Mouse (Mus musculus) forebrain, embryonic 11.5 days (tissue): Measurements from ENCODE around the gene Agrn. TPM values are rescaled to one million over a fixed set of nuclear protein-coding genes. Genes with fewer than 3 reads are reported as not detected.

ENCODE experiments used
- ATAC-seq: fragments of 200-750 bp; cut with Nextera tagmentation; replicated peaks from 2 replicates; pipeline ENCODE4 v1.8.0; 2017; ENCODE audit warnings: moderate TSS enrichment; ENCODE audit not compliant: low FRiP score
- DNase-seq: peaks from one replicate; pipeline ENCODE4 v3.0.0-alpha.2; 2017; ENCODE audit warnings: low spot score
- H3K27ac ChIP-seq: fragments of 300-500 bp; sonication (generic); 2 replicates; pipeline ENCODE4 v1.5.1; 2014; ENCODE audit warnings: low read depth, low read length
- H3K27me3 ChIP-seq: fragments of 300-500 bp; sonication (generic); 2 replicates; pipeline ENCODE4 v1.6.1; 2014; ENCODE audit warnings: mild to moderate bottlenecking, low read length, mixed read lengths; ENCODE audit not compliant: control insufficient read depth, insufficient read depth
- H3K36me3 ChIP-seq: fragments of 300-500 bp; sonication (generic); 2 replicates; pipeline ENCODE4 v1.6.1; 2014; ENCODE audit warnings: mild to moderate bottlenecking, low read length, moderate library complexity, mixed read lengths; ENCODE audit not compliant: control insufficient read depth, insufficient read depth
- H3K4me1 ChIP-seq: fragments of 300-500 bp; sonication (generic); replicated peaks from 2 replicates; pipeline ENCODE4 v1.6.1; 2014; ENCODE audit warnings: low read length, mixed read lengths; ENCODE audit not compliant: control insufficient read depth, insufficient read depth
- H3K4me2 ChIP-seq: fragments of 300-500 bp; sonication (generic); 2 replicates; pipeline ENCODE4 v1.6.1; 2014; ENCODE audit warnings: low read depth, mild to moderate bottlenecking, low read length, moderate library complexity, mixed read lengths; ENCODE audit not compliant: severe bottlenecking
- H3K4me3 ChIP-seq: fragments of 300-500 bp; sonication (generic); 2 replicates; pipeline ENCODE4 v1.5.1; 2014; ENCODE audit warnings: low read depth, low read length
- H3K9ac ChIP-seq: fragments of 300-500 bp; sonication (generic); 2 replicates; pipeline ENCODE4 v1.6.1; 2014; ENCODE audit warnings: low read length
- H3K9me3 ChIP-seq: fragments of 300-500 bp; sonication (generic); 2 replicates; pipeline ENCODE4 v1.6.1; 2016; ENCODE audit warnings: low read length, mixed read lengths; ENCODE audit not compliant: control insufficient read depth
- WGBS: fragments of 180-500 bp; shearing (Covaris S2); extraction: QIAGEN DNeasy Blood & Tissue Kit; methylation state at CpG from one replicate; pipeline ENCODE4 v1.1.7; 2014; 5-methylcytosine and 5-hydroxymethylcytosine counted together
- polyA plus RNA-seq: library from polyadenylated mRNA; unstranded; fragments of >200 nt; fragmentation: Nextera tagmentation; extraction: Ambion mirVana; gene quantifications from 2 replicates; pipeline ENCODE4 v1.2.1, GENCODE M21; 2014

The Agrn gene
- polyA plus RNA-seq, 1 experiment from 2014 or later = 108 TPM

GRCm38 (mm10) chr4:156227752-156228392 lies 30.6 kb upstream of the Agrn start:
- ATAC-seq (peak; percentile 24), DNase-seq (no peak)
- Histone ChIP-seq H3K36me3 (peaks cover 12% of the 10 kb centered on the region; the same call in 1 of the 2 replicates), H3K27me3 (no peaks in the 10 kb centered on the region), H3K4me3 (no peak overlapping the region), H3K4me2 (no peak overlapping the region), H3K9me3 (no peaks in the 10 kb centered on the region), H3K27ac (no peak overlapping the region), H3K9ac (no peak overlapping the region), H3K4me1 (peaks cover 3% of the 10 kb centered on the region; the same call in 1 of the 2 replicates)
- 32% methylated on average over 18 of the region's 18 CpGs for WGBS

GRCm38 (mm10) chr4:156224276-156224675 lies 27.0 kb upstream of the Agrn start:
- no peaks in the 10 kb centered on the region for H3K36me3 ChIP-seq
- WGBS = 89% methylated on average over 2 of the region's 2 CpGs
- ATAC-seq (no peak), DNase-seq (no peak)
- no peak overlapping the region for H3K4me3 ChIP-seq
- H3K9ac ChIP-seq = no peak overlapping the region
- H3K27ac ChIP-seq = no peak overlapping the region
- no peak overlapping the region for H3K4me2 ChIP-seq
- peaks cover 3% of the 10 kb centered on the region; the same call in 1 of the 2 replicates for H3K4me1 ChIP-seq
- no peaks in the 10 kb centered on the region for H3K27me3 ChIP-seq
- no peaks in the 10 kb centered on the region for H3K9me3 ChIP-seq

GRCm38 (mm10) chr4:156219936-156220335 lies 22.6 kb upstream of the Agrn start:
- Histone ChIP-seq H3K9me3 (no peaks in the 10 kb centered on the region), H3K4me3 (no peak overlapping the region), H3K4me2 (no peak overlapping the region), H3K9ac (no peak overlapping the region), H3K36me3 (no peaks in the 10 kb centered on the region), H3K4me1 (no peaks in the 10 kb centered on the region), H3K27ac (no peak overlapping the region), H3K27me3 (no peaks in the 10 kb centered on the region)
- 89% methylated on average over 11 of the region's 11 CpGs for WGBS
- ATAC-seq (no peak), DNase-seq (no peak)

GRCm38 (mm10) chr4:156217838-156218237 lies 20.6 kb upstream of the Agrn start:
- Histone ChIP-seq H3K9ac (no peak overlapping the region), H3K27me3 (no peaks in the 10 kb centered on the region), H3K27ac (no peak overlapping the region), H3K4me1 (no peaks in the 10 kb centered on the region), H3K4me3 (no peak overlapping the region), H3K36me3 (no peaks in the 10 kb centered on the region), H3K4me2 (no peak overlapping the region), H3K9me3 (no peaks in the 10 kb centered on the region)
- no peak for DNase-seq
- no peak for ATAC-seq
- WGBS = 84% methylated on average over 16 of the region's 16 CpGs

DNA sequence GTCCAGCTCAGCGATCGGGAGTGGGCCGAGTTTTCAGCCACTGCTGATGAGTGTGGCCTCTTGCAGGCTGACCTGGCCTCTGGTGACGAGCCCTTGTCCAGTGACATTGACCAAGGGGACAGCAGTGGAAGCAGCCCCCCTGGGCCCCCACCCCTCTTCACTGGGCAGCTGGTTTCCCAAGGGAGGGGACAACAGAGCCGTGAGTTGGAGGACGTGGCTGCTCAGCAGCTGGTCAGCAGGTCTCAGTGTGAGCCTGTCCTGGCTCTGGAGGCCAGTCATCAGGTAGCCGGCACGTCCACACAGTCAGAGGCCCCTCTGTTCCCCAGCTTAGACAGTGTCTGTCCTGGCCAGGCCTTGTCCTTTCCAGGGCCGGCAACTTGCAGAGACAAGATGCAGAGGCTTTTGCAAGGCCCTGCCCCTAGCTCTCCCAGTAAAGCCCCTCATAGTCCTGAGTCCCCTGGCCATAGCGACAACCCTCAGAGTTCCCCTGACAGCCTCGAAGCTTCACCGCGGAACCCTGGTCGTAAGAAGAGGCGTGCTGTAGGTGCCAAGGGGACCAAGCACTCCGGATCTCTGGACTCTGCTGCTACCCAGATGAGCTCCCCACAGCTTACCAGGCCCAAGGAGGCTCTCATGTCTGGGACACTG lies 19.9 kb upstream of the Agrn start:
- DNase-seq (no peak), ATAC-seq (no peak; the same call in 1 of the 2 replicates)
- Histone ChIP-seq H3K9ac (no peak overlapping the region), H3K9me3 (no peaks in the 10 kb centered on the region), H3K4me2 (no peak overlapping the region), H3K4me1 (no peaks in the 10 kb centered on the region), H3K27ac (no peak overlapping the region), H3K27me3 (no peaks in the 10 kb centered on the region), H3K4me3 (no peak overlapping the region), H3K36me3 (no peaks in the 10 kb centered on the region)
- 85% methylated on average over 16 of the region's 16 CpGs for WGBS

DNA sequence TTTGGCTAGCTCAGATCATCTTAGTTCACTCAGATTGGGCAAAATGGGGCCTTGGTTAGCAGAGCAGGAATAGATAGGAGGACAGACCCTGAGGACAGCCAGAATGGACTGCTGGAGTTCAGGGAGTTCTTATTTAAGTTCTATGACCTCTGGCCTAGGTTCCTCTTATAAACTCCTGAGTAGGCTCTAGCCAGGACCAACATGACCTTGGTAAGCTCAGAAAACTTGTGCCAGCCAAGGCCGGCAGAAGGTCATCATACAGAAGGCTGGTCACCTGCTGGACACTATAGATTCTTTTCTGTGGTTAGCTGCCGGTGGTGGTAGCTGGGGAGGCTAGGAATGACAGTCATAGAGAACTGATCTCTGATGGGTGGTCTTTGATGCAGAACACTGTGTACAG lies 18.9 kb upstream of the Agrn start:
- Histone ChIP-seq H3K36me3 (no peaks in the 10 kb centered on the region), H3K9ac (no peak overlapping the region), H3K4me1 (no peaks in the 10 kb centered on the region), H3K27ac (no peak overlapping the region), H3K27me3 (no peaks in the 10 kb centered on the region), H3K9me3 (no peaks in the 10 kb centered on the region), H3K4me3 (no peak overlapping the region), H3K4me2 (no peak overlapping the region)
- no peak for ATAC-seq
- DNase-seq = no peak
- WGBS = 84% methylated on average over 2 of the region's 2 CpGs

DNA sequence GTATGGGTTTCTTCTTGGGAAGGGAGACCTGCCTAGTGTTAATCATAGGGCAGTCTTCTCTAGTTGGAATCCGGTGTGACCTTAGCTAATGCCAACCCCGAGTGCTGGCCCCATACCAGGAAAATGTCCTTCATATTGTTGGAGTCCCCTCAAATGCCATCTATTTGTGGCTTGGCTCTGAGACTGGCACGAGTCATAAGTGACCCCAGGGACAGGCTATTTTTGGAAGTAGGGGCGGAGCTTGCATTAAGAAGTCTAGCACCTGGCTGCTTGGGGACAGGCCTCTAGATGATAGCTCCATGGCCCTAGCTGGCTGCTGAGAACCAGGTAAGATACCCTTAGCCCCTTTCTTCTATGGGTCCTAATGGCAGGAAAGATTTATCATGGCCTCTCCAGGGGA lies 18.4 kb upstream of the Agrn start, which contains the start of gene Perm1:
Perm1 (plus strand) TSS at position 220 of the 400 bp plus-strand sequence.
- no peaks in the 10 kb centered on the region for H3K9me3 ChIP-seq

GRCm38 (mm10) chr4:156213134-156213533 lies 15.8 kb upstream of the Agrn start:
- H3K36me3 ChIP-seq = no peaks in the 10 kb centered on the region
- no peaks in the 10 kb centered on the region for H3K4me1 ChIP-seq
- no peaks in the 10 kb centered on the region for H3K9me3 ChIP-seq
- H3K9ac ChIP-seq = no peak overlapping the region
- 94% methylated on average over 13 of the region's 13 CpGs for WGBS
- ATAC-seq = no peak
- no peak overlapping the region for H3K27ac ChIP-seq
- no peak overlapping the region for H3K4me3 ChIP-seq
- H3K27me3 ChIP-seq = no peaks in the 10 kb centered on the region
- no peak overlapping the region for H3K4me2 ChIP-seq
- DNase-seq = no peak

More for the DNA sequence above, 18.4 kb upstream of the Agrn start, which contains the start of gene Perm1:
- Histone ChIP-seq H3K4me2 (no peak within 1 kb of the TSS), H3K27ac (no peak within 1 kb of the TSS), H3K4me3 (no peak within 1 kb of the TSS), H3K36me3 (no peaks in the 10 kb centered on the region), H3K9ac (no peak within 1 kb of the TSS), H3K27me3 (no peaks in the 10 kb centered on the region), H3K4me1 (no peaks in the 10 kb centered on the region)
- ATAC-seq (no peak), DNase-seq (no peak)
- WGBS = 83% methylated on average over 4 of the region's 4 CpGs
